Mouse (Mus musculus) forebrain, embryonic 13.5 days (tissue): ENCODE results near the gene Trim54. TPM values are rescaled to one million over a fixed set of nuclear protein-coding genes. Genes with fewer than 3 reads are reported as not detected.

ENCODE experiments used
- ATAC-seq: fragments of 200-750 bp; cut with Nextera tagmentation; 2 replicates; pipeline ENCODE4 v1.8.0; 2017
- H3K27ac ChIP-seq: fragments of 300-500 bp; sonication (generic); 2 replicates; pipeline ENCODE4 v1.5.1; 2015; ENCODE audit warnings: inconsistent platforms, mild to moderate bottlenecking, moderate library complexity
- H3K27me3 ChIP-seq: fragments of 300-500 bp; sonication (generic); 2 replicates; pipeline ENCODE4 v1.6.1; 2015; ENCODE audit warnings: mild to moderate bottlenecking, inconsistent platforms
- H3K36me3 ChIP-seq: fragments of 300-500 bp; sonication (generic); 2 replicates; pipeline ENCODE4 v1.6.1; 2015; ENCODE audit warnings: mild to moderate bottlenecking, inconsistent platforms; ENCODE audit not compliant: poor library complexity, severe bottlenecking
- H3K4me1 ChIP-seq: fragments of 300-500 bp; sonication (generic); 2 replicates; pipeline ENCODE4 v1.6.1; 2015; ENCODE audit warnings: inconsistent platforms
- H3K4me2 ChIP-seq: fragments of 300-500 bp; sonication (generic); 2 replicates; pipeline ENCODE4 v1.6.1; 2015; ENCODE audit warnings: inconsistent platforms, mild to moderate bottlenecking, moderate library complexity
- H3K4me3 ChIP-seq: fragments of 300-500 bp; sonication (generic); 2 replicates; pipeline ENCODE4 v1.5.1; 2015; ENCODE audit warnings: mild to moderate bottlenecking, inconsistent platforms
- H3K9ac ChIP-seq: fragments of 300-500 bp; sonication (generic); 2 replicates; pipeline ENCODE4 v1.6.1; 2015; ENCODE audit warnings: mild to moderate bottlenecking, inconsistent platforms
- H3K9me3 ChIP-seq: fragments of 300-500 bp; sonication (generic); replicated peaks from 2 replicates; pipeline ENCODE4 v1.6.1; 2016; ENCODE audit warnings: inconsistent platforms
- WGBS: fragments of 180-500 bp; shearing (Covaris S2); methylation state at CpG from one replicate; pipeline ENCODE4 v1.1.7; 2015; 5-methylcytosine and 5-hydroxymethylcytosine counted together
- polyA plus RNA-seq: library from polyadenylated mRNA; unstranded; fragments of >200 nt; fragmentation: Nextera tagmentation; extraction: Ambion mirVana; gene quantifications from 2 replicates; pipeline ENCODE4 v1.2.1, GENCODE M21; 2015

Gene Trim54
- polyA plus RNA-seq, 1 experiment from 2014 or later: not detected

- H3K36me3 ChIP-seq: peaks cover 41% of the 10 kb centered on the region
- H3K4me1 ChIP-seq: peaks cover 14% of the 10 kb centered on the region
- H3K27ac ChIP-seq: peak within 1 kb of the TSS; percentile 51; the same call in 1 of the 2 replicates
- H3K9me3 ChIP-seq: no peaks in the 10 kb centered on the region
- peak; percentile 96 for ATAC-seq
- under 1% methylated on average over 19 of the region's 19 CpGs for WGBS
- peak within 1 kb of the TSS; percentile 72 for H3K9ac ChIP-seq
- H3K27me3 ChIP-seq: no peaks in the 10 kb centered on the region
- H3K4me2 ChIP-seq: peak within 1 kb of the TSS; percentile 79
- peak within 1 kb of the TSS; percentile 56 for H3K4me3 ChIP-seq
These were observed 37.6 kb downstream of the Trim54 start, which contains the start of gene Mpv17 for GRCm38 (mm10) chr5:31154152-31154553. Mpv17 (minus strand) TSS chr5:31154251.

GRCm38 (mm10) chr5:31162462-31162861 is 46.0 kb downstream of the Trim54 start:
- Histone ChIP-seq H3K4me3 (no peak overlapping the region), H3K9me3 (no peaks in the 10 kb centered on the region), H3K27me3 (no peaks in the 10 kb centered on the region), H3K27ac (no peak overlapping the region), H3K4me1 (no peaks in the 10 kb centered on the region), H3K9ac (no peak overlapping the region), H3K36me3 (peaks cover 90% of the 10 kb centered on the region), H3K4me2 (no peak overlapping the region)
- ATAC-seq: no peak

GRCm38 (mm10) chr5:31164878-31165277 is 48.4 kb downstream of the Trim54 start:
- no peak overlapping the region for H3K27ac ChIP-seq
- no peaks in the 10 kb centered on the region for H3K27me3 ChIP-seq
- no peak overlapping the region for H3K4me3 ChIP-seq
- H3K36me3 ChIP-seq: peaks cover 90% of the 10 kb centered on the region
- ATAC-seq: no peak
- no peaks in the 10 kb centered on the region for H3K4me1 ChIP-seq
- H3K9me3 ChIP-seq: no peaks in the 10 kb centered on the region
- WGBS: 95% methylated on average over 1 of the region's 1 CpGs
- no peak overlapping the region for H3K9ac ChIP-seq
- no peak overlapping the region for H3K4me2 ChIP-seq

- ATAC-seq: no peak
- Histone ChIP-seq H3K4me3 (no peak overlapping the region), H3K4me2 (no peak overlapping the region), H3K9ac (no peak overlapping the region), H3K4me1 (no peaks in the 10 kb centered on the region), H3K9me3 (no peaks in the 10 kb centered on the region), H3K36me3 (peaks cover 97% of the 10 kb centered on the region), H3K27ac (no peak overlapping the region), H3K27me3 (no peaks in the 10 kb centered on the region)
- 95% methylated on average over 4 of the region's 4 CpGs for WGBS
These were observed 52.1 kb downstream of the Trim54 start for GRCm38 (mm10) chr5:31168630-31169029.

GRCm38 (mm10) chr5:31179301-31179765 is 62.8 kb downstream of the Trim54 start:
- peaks cover 10% of the 10 kb centered on the region; the same call in 1 of the 2 replicates for H3K36me3 ChIP-seq
- peak overlapping the region; percentile 92 for H3K4me2 ChIP-seq
- under 1% methylated on average over 25 of the region's 25 CpGs for WGBS
- H3K4me1 ChIP-seq: peaks cover 30% of the 10 kb centered on the region
- H3K4me3 ChIP-seq: peak overlapping the region; percentile 93
- H3K27me3 ChIP-seq: no peaks in the 10 kb centered on the region
- H3K27ac ChIP-seq: peak overlapping the region; percentile 99
- H3K9ac ChIP-seq: peak overlapping the region; percentile 82
- peak; percentile 68; the same call in 1 of the 2 replicates for ATAC-seq
- no peaks in the 10 kb centered on the region for H3K9me3 ChIP-seq

GRCm38 (mm10) chr5:31179766-31180630 is 63.5 kb downstream of the Trim54 start, which contains the start of the genes Gm29609 and Gtf3c2:
Gm29609 (minus strand) TSS chr5:31179911.
Gtf3c2 (minus strand) TSS chr5:31180144.
- peak; percentile 98 for ATAC-seq
- under 1% methylated on average over 59 of the region's 59 CpGs for WGBS
- Histone ChIP-seq H3K4me1 (peaks cover 30% of the 10 kb centered on the region), H3K27ac (peak within 1 kb of the TSS; percentile 99), H3K4me2 (peak within 1 kb of the TSS; percentile 92), H3K4me3 (peak within 1 kb of the TSS; percentile 93), H3K36me3 (0 out of 2 replicates have a peak, but pooled peaks cover 6% of the 10 kb centered on the region), H3K27me3 (no peaks in the 10 kb centered on the region), H3K9me3 (no peaks in the 10 kb centered on the region), H3K9ac (peak within 1 kb of the TSS; percentile 82)

- ATAC-seq: no peak
- H3K27ac ChIP-seq: no peak overlapping the region
- 93% methylated on average over 9 of the region's 9 CpGs for WGBS
- no peak overlapping the region for H3K9ac ChIP-seq
- no peaks in the 10 kb centered on the region for H3K9me3 ChIP-seq
- no peak overlapping the region for H3K4me3 ChIP-seq
- peaks cover 30% of the 10 kb centered on the region for H3K4me1 ChIP-seq
- no peak overlapping the region for H3K4me2 ChIP-seq
- H3K36me3 ChIP-seq: 0 out of 2 replicates have a peak, but pooled peaks cover 6% of the 10 kb centered on the region
- H3K27me3 ChIP-seq: no peaks in the 10 kb centered on the region
These were observed 64.8 kb downstream of the Trim54 start for GRCm38 (mm10) chr5:31181183-31181770.

- H3K36me3 ChIP-seq: peaks cover 21% of the 10 kb centered on the region
- no peak overlapping the region for H3K9ac ChIP-seq
- H3K4me2 ChIP-seq: no peak overlapping the region
- no peak overlapping the region for H3K27ac ChIP-seq
- no peaks in the 10 kb centered on the region for H3K9me3 ChIP-seq
- peaks cover 11% of the 10 kb centered on the region for H3K4me1 ChIP-seq
- no peaks in the 10 kb centered on the region for H3K27me3 ChIP-seq
- WGBS: 64% methylated on average over 4 of the region's 4 CpGs
- no peak overlapping the region for H3K4me3 ChIP-seq
- no peak for ATAC-seq
These were observed 67.2 kb downstream of the Trim54 start for GRCm38 (mm10) chr5:31183678-31184077.

Other genes with a start within 250 kb of the Trim54 start
- gene Tmem214, start 248.7 kb upstream of the Trim54 start, polyA plus RNA-seq: 44.0 and 46.8 TPM in 2 replicates
- 22.7 and 25.3 TPM in 2 replicates for gene Agbl5, start 228.0 kb upstream of the Trim54 start, polyA plus RNA-seq
- 325 and 333 TPM in 2 replicates for gene Ost4, start 208.9 kb upstream of the Trim54 start, polyA plus RNA-seq
- gene Emilin1, start 203.3 kb upstream of the Trim54 start, polyA plus RNA-seq: 10.3 and 15.7 TPM in 2 replicates
- gene Khk, start 195.3 kb upstream of the Trim54 start, polyA plus RNA-seq: 3.3 and 7.6 TPM in 2 replicates
- 9.2 and 10.1 TPM in 2 replicates for gene Cgref1, start 171.1 kb upstream of the Trim54 start, polyA plus RNA-seq
- gene Preb, start 156.4 kb upstream of the Trim54 start, polyA plus RNA-seq: 126 and 132 TPM in 2 replicates
- gene Tcf23, start 148.1 kb upstream of the Trim54 start, polyA plus RNA-seq: not detected in 2 replicates
- 124 and 130 TPM in 2 replicates for gene Atraid, start 68.4 kb upstream of the Trim54 start, polyA plus RNA-seq
- 10.9 and 11.5 TPM in 2 replicates for gene Slc5a6, start 67.8 kb upstream of the Trim54 start, polyA plus RNA-seq
- gene Cad, start 61.9 kb upstream of the Trim54 start, polyA plus RNA-seq: 24.2 and 28.6 TPM in 2 replicates
- gene Dnajc5g, start 10.4 kb upstream of the Trim54 start, polyA plus RNA-seq: not detected in 2 replicates
- gene Slc30a3, start 8.5 kb upstream of the Trim54 start, polyA plus RNA-seq: 1.7 and 1.8 TPM in 2 replicates
- not detected in 2 replicates for gene Ucn, start 22.1 kb downstream of the Trim54 start, polyA plus RNA-seq
- 56.7 and 57.1 TPM in 2 replicates for gene Mpv17, start 37.5 kb downstream of the Trim54 start, polyA plus RNA-seq
- gene Gm29609, start 63.2 kb downstream of the Trim54 start, polyA plus RNA-seq: 1.5 and 1.9 TPM in 2 replicates
- 76.5 and 86.9 TPM in 2 replicates for gene Gtf3c2, start 63.4 kb downstream of the Trim54 start, polyA plus RNA-seq
- 139 and 145 TPM in 2 replicates for gene Snx17, start 76.5 kb downstream of the Trim54 start, polyA plus RNA-seq
- 75.8 and 77.9 TPM in 2 replicates for gene Eif2b4, start 76.7 kb downstream of the Trim54 start, polyA plus RNA-seq
- 13.3 and 13.4 TPM in 2 replicates for gene Zfp513, start 85.6 kb downstream of the Trim54 start, polyA plus RNA-seq
- gene Ppm1g, start 104.0 kb downstream of the Trim54 start, polyA plus RNA-seq: 164 and 176 TPM in 2 replicates
- 137 and 145 TPM in 2 replicates for gene Nrbp1, start 124.2 kb downstream of the Trim54 start, polyA plus RNA-seq
- gene Gm9970, start 124.5 kb downstream of the Trim54 start, polyA plus RNA-seq: 0.44 TPM in 1 of 2 replicates, not detected in the other
- gene Krtcap3, start 135.0 kb downstream of the Trim54 start, polyA plus RNA-seq: 2.3 and 3.6 TPM in 2 replicates
- 29.6 and 38.5 TPM in 2 replicates for gene Ift172, start 174.4 kb downstream of the Trim54 start, polyA plus RNA-seq
- gene Fndc4, start 179.4 kb downstream of the Trim54 start, polyA plus RNA-seq: 62.1 and 66.7 TPM in 2 replicates
- gene Gckr, start 180.7 kb downstream of the Trim54 start, polyA plus RNA-seq: 0.12 and 0.16 TPM in 2 replicates